22 mouse cellular contexts compared by ENCODE assay signal in the genomic region with DNA sequence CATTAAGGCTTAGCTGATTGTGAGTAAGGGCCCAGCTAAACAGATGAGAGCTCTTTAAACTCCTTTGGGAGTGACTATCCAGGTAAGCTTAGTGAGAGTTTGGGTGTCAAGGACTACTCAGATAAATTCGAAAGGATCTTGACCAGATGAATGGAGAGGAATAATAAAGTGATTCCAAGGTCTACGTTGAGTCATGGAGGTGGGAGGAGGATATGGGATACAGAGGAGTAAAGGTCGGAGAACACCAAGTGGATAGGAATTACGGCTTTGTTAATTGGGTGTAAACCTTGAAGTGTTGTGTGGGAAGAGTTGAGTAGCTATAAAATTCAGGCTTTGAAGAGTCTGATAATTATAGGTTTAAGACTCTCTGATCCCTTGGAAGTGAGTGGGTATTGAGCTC. TPM values are rescaled to one million over a fixed set of nuclear protein-coding genes. Genes with fewer than 3 reads are reported as not detected.
DNase-seq lines count a peak whose midpoint lies in the region; ATAC-seq and TF ChIP-seq lines count a peak whose summit lies in the region.
"Had no signal": no experiment of that assay in that cellular context is flagged by ENCODE, and none has a peak within 500 bp of the region (broad histone marks: within the 10 kb centered on the region; RNA-seq: fewer than 3 reads in every experiment).

No protein-coding gene starts in this region.

- no peak for TF ChIP-seq CTCF in intestine, postnatal 0 days (IDR thresholded peaks at IDR 0.05; ENCODE audit: low read depth)
- TF ChIP-seq CTCF in small intestine, adult 2 months (IDR thresholded peaks at IDR 0.05; ENCODE audit: extremely low read depth, insufficient read length, insufficient replicate concordance, low read depth, low read length), result no peak

- H3K4me3 ChIP-seq in intestine, postnatal 0 days (ENCODE audit: low read depth, low read length), result no peak overlapping the region
- no peak overlapping the region for H3K4me3 ChIP-seq in small intestine, adult 2 months (ENCODE audit: low read depth, low read length)
- H3K4me3 ChIP-seq: embryonic facial prominence, embryonic 10.5 days; embryonic facial prominence, embryonic 12.5 days; forebrain, embryonic 13.5 days; forebrain, embryonic 15.5 days had no signal

- no peaks in the 10 kb centered on the region for H3K9me3 ChIP-seq in intestine, postnatal 0 days (ENCODE audit: control insufficient read depth)
- H3K9me3 ChIP-seq: embryonic facial prominence, embryonic 10.5 days; embryonic facial prominence, embryonic 12.5 days; forebrain, embryonic 13.5 days; forebrain, embryonic 15.5 days; G1E had no signal

- ATAC-seq in intestine, postnatal 0 days, result peak; percentile 72
- ATAC-seq: CD4-positive, CD25-positive, alpha-beta regulatory T cell, adult 4 months; forebrain, embryonic 13.5 days; forebrain, embryonic 15.5 days had no signal

- H3K4me1 ChIP-seq in intestine, postnatal 0 days (replicated peaks; ENCODE audit: control insufficient read depth, insufficient read depth, low read length), result 0 out of 2 replicates have a peak, but pooled peaks cover 3% of the 10 kb centered on the region
- peaks cover 27% of the 10 kb centered on the region; the same call in 1 of the 2 replicates for H3K4me1 ChIP-seq in small intestine, adult 2 months (ENCODE audit: control insufficient read depth, insufficient read depth, insufficient read length, low read length)
- H3K4me1 ChIP-seq: embryonic facial prominence, embryonic 10.5 days; embryonic facial prominence, embryonic 12.5 days; forebrain, embryonic 13.5 days had no signal

- peak; percentile 5 for DNase-seq in heart, adult 11 months
- no peak for DNase-seq in heart, postnatal 36 days
- no peak for DNase-seq in lung, postnatal 4 days
- DNase-seq in cerebellum, postnatal 36 days, result no peak
- DNase-seq: adrenal gland, adult 2 months; adrenal gland, postnatal 10 days; adrenal gland, postnatal 25 days; B cell, adult 2 months; cerebellum, adult 11 months; cerebellum, adult 18-20 months; cerebellum, adult 8-10 months; cerebellum, adult 9-11 months; cerebellum, postnatal 14 days had no signal

- H3K9ac ChIP-seq in intestine, postnatal 0 days (ENCODE audit: low read depth, low read length), result no peak overlapping the region
- H3K9ac ChIP-seq: embryonic facial prominence, embryonic 12.5 days; forebrain, embryonic 13.5 days; forebrain, embryonic 15.5 days had no signal

- intact Hi-C loops in heart, postnatal 36 days (cut with DNase I), result no loop called here

- 31% methylated on average over 4 of the region's 4 CpGs for WGBS in intestine, postnatal 0 days
- WGBS in small intestine, adult 2 months, result 25% methylated on average over 4 of the region's 4 CpGs

- no peaks in the 10 kb centered on the region for H3K27me3 ChIP-seq in intestine, postnatal 0 days (replicated peaks; ENCODE audit: control insufficient read depth, insufficient read depth, low read length)
- H3K27me3 ChIP-seq in small intestine, adult 2 months (ENCODE audit: control insufficient read depth, insufficient read depth, low read length), result no peaks in the 10 kb centered on the region
- H3K27me3 ChIP-seq: CH12.LX; embryonic facial prominence, embryonic 12.5 days; forebrain, embryonic 13.5 days; forebrain, embryonic 15.5 days had no signal

- TF ChIP-seq POLR2A in small intestine, adult 2 months (IDR thresholded peaks at IDR 0.05; ENCODE audit: low read depth, low read length), result no peak

- no peak overlapping the region for H3K4me2 ChIP-seq in intestine, postnatal 0 days (replicated peaks; ENCODE audit: low read depth)
- H3K4me2 ChIP-seq: embryonic facial prominence, embryonic 12.5 days; forebrain, embryonic 13.5 days; forebrain, embryonic 15.5 days had no signal

- peak overlapping the region; percentile 85 for H3K27ac ChIP-seq in intestine, postnatal 0 days (ENCODE audit: low read depth, low read length)
- H3K27ac ChIP-seq in small intestine, adult 2 months (ENCODE audit: insufficient read depth, low read depth, low read length), result peak overlapping the region; percentile 97
- H3K27ac ChIP-seq: embryonic facial prominence, embryonic 10.5 days; embryonic facial prominence, embryonic 12.5 days; forebrain, embryonic 13.5 days; forebrain, embryonic 15.5 days had no signal

- H3K36me3 ChIP-seq in intestine, postnatal 0 days (ENCODE audit: control insufficient read depth, insufficient read depth), result no peaks in the 10 kb centered on the region
- no peaks in the 10 kb centered on the region for H3K36me3 ChIP-seq in small intestine, adult 2 months (ENCODE audit: control insufficient read depth, insufficient read depth, low read length)
- H3K36me3 ChIP-seq: embryonic facial prominence, embryonic 10.5 days; embryonic facial prominence, embryonic 12.5 days; forebrain, embryonic 15.5 days; G1E had no signal

RNA-seq across cellular contexts. Expression of a gene that starts 5.7 kb away (rescaled TPM):
- total RNA-seq in heart, postnatal 36 days (2021), result 10 to 100 TPM; 42.7 to 43.1 TPM
- polyA plus RNA-seq in intestine, postnatal 0 days (2015; fragmentation: Nextera tagmentation; extraction: Ambion mirVana), result 13.0 and 14.2 TPM in 2 replicates
- polyA plus RNA-seq in small intestine, adult 2 months (2012; rRNA removed), result 16.2 and 48.2 TPM in 2 replicates
